ENCODE assay signal across 21 mouse cellular contexts in the genomic region with DNA sequence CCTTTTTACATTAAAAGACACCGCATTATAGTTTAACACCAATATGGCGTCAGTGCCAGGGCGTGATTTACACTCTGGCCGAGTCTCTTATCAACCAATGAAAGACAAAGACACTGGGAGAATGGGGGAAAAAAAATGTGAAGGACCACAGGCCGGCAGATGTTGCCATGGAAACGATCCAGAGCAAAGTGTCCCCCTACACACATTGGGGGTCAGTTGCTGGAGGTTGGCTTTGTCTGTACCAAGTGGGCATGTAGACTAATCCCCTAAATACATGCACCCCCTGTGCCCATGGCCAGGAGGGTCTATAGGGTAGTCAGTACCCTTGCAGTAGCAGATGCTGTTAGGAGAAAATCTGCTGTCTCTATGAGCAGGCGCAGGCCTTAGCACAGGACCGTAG.
A peak's percentile ranks its signal among the peaks of the same experiment; 100 is the strongest.
DNase-seq lines count a peak whose midpoint lies in the region; ATAC-seq and TF ChIP-seq lines count a peak whose summit lies in the region.
"Had no signal": no experiment of that assay in that cellular context is flagged by ENCODE, and none has a peak within 500 bp of the region (broad histone marks: within the 10 kb centered on the region; RNA-seq: fewer than 3 reads in every experiment).

No protein-coding gene starts in this region.

- TF ChIP-seq POLR2A in cerebellum, adult 2 months (IDR thresholded peaks at IDR 0.05; ENCODE audit: borderline replicate concordance, insufficient read depth, low read length), result no peak

- no peak for DNase-seq in cerebellum, adult 2 months
- no peak for DNase-seq in cerebellum, postnatal 14 days
- DNase-seq in hindbrain, embryonic 14.5 days (ENCODE audit: low spot score), result no peak
- no peak for DNase-seq in hindbrain, embryonic 10.5 days (ENCODE audit: low spot score)
- peak; percentile 10 for DNase-seq in R1 (ENCODE audit: low read depth, low spot score)
- DNase-seq in midbrain, embryonic 14.5 days, result peak; percentile 53
- no peak for DNase-seq in urinary bladder, postnatal 10 days (ENCODE audit: low spot score)
- DNase-seq in gastrocnemius, postnatal 25 days, result no peak
- DNase-seq: adrenal gland, adult 2 months; cerebellum, adult 11-12 months; heart, adult 18-20 months; heart, postnatal 4 days; kidney, postnatal 10 days; liver, embryonic 13.5 days; right cerebral cortex, postnatal 25 days; thymus, postnatal 4 days had no signal

- no peak overlapping the region for H3K4me2 ChIP-seq in hindbrain, embryonic 14.5 days (replicated peaks)
- H3K4me2 ChIP-seq in midbrain, embryonic 14.5 days (ENCODE audit: low read length), result no peak overlapping the region
- H3K4me2 ChIP-seq: embryonic facial prominence, embryonic 13.5 days; liver, embryonic 13.5 days; lung, embryonic 15.5 days had no signal

- WGBS in cerebellum, adult 2 months, result 63% methylated on average over 8 of the region's 8 CpGs
- WGBS in hindbrain, embryonic 14.5 days, result 44% methylated on average over 8 of the region's 8 CpGs
- 75% methylated on average over 8 of the region's 8 CpGs for WGBS in hindbrain, embryonic 10.5 days
- WGBS in midbrain, embryonic 14.5 days, result 41% methylated on average over 8 of the region's 8 CpGs

- H3K27me3 ChIP-seq in cerebellum, adult 2 months (ENCODE audit: control insufficient read depth, insufficient read depth, low read length), result no peaks in the 10 kb centered on the region
- no peaks in the 10 kb centered on the region for H3K27me3 ChIP-seq in hindbrain, embryonic 14.5 days (ENCODE audit: control insufficient read depth, insufficient read depth, low read length)
- H3K27me3 ChIP-seq in hindbrain, embryonic 10.5 days (ENCODE audit: insufficient read depth, poor library complexity, severe bottlenecking), result no peaks in the 10 kb centered on the region
- H3K27me3 ChIP-seq in midbrain, embryonic 14.5 days (ENCODE audit: control insufficient read depth, insufficient read depth, low read length), result no peaks in the 10 kb centered on the region
- H3K27me3 ChIP-seq: embryonic facial prominence, embryonic 13.5 days; liver, embryonic 13.5 days; lung, embryonic 15.5 days had no signal

- H3K9ac ChIP-seq in hindbrain, embryonic 14.5 days, result no peak overlapping the region
- H3K9ac ChIP-seq in midbrain, embryonic 14.5 days (replicated peaks; ENCODE audit: low read length), result no peak overlapping the region
- H3K9ac ChIP-seq: embryonic facial prominence, embryonic 13.5 days; liver, embryonic 13.5 days; lung, embryonic 15.5 days had no signal

- no peak for ATAC-seq in hindbrain, embryonic 14.5 days (ENCODE audit: low FRiP score)
- ATAC-seq in midbrain, embryonic 14.5 days (ENCODE audit: low FRiP score, low TSS enrichment), result no peak; the same call in 1 of the 2 replicates
- ATAC-seq: CD4-positive, CD25-positive, alpha-beta regulatory T cell, adult 4 months; intestine, postnatal 0 days had no signal

- no peaks in the 10 kb centered on the region; the same call in 1 of the 2 replicates for H3K36me3 ChIP-seq in hindbrain, embryonic 14.5 days (replicated peaks; ENCODE audit: control insufficient read depth, insufficient read depth)
- peaks cover 13% of the 10 kb centered on the region for H3K36me3 ChIP-seq in hindbrain, embryonic 10.5 days
- no peaks in the 10 kb centered on the region for H3K36me3 ChIP-seq in midbrain, embryonic 14.5 days (ENCODE audit: control insufficient read depth, insufficient read depth, low read length)
- H3K36me3 ChIP-seq: embryonic facial prominence, embryonic 13.5 days; G1E; liver, embryonic 13.5 days; lung, embryonic 15.5 days had no signal

- no peaks in the 10 kb centered on the region for H3K9me3 ChIP-seq in hindbrain, embryonic 14.5 days (ENCODE audit: control insufficient read depth, low read length)
- no peaks in the 10 kb centered on the region for H3K9me3 ChIP-seq in hindbrain, embryonic 10.5 days
- no peaks in the 10 kb centered on the region for H3K9me3 ChIP-seq in midbrain, embryonic 14.5 days (ENCODE audit: control insufficient read depth, low read length)
- H3K9me3 ChIP-seq: embryonic facial prominence, embryonic 13.5 days; liver, embryonic 13.5 days; lung, embryonic 15.5 days had no signal

- no peak overlapping the region for H3K4me3 ChIP-seq in cerebellum, adult 2 months (replicated peaks; ENCODE audit: insufficient read depth, low read depth, low read length)
- H3K4me3 ChIP-seq in hindbrain, embryonic 14.5 days (replicated peaks; ENCODE audit: low read length), result no peak overlapping the region
- no peak overlapping the region for H3K4me3 ChIP-seq in hindbrain, embryonic 10.5 days
- H3K4me3 ChIP-seq in midbrain, embryonic 14.5 days (replicated peaks; ENCODE audit: low read depth, low read length), result no peak overlapping the region
- H3K4me3 ChIP-seq: embryonic facial prominence, embryonic 13.5 days; liver, embryonic 13.5 days; lung, embryonic 15.5 days had no signal

- peak overlapping the region; percentile 37; the same call in 1 of the 2 replicates for H3K27ac ChIP-seq in cerebellum, adult 2 months (ENCODE audit: insufficient read depth, low read length)
- H3K27ac ChIP-seq in hindbrain, embryonic 14.5 days, result peak overlapping the region; percentile 54
- H3K27ac ChIP-seq in hindbrain, embryonic 10.5 days, result no peak overlapping the region
- no peak overlapping the region for H3K27ac ChIP-seq in midbrain, embryonic 14.5 days (replicated peaks; ENCODE audit: low read depth, low read length)
- H3K27ac ChIP-seq: embryonic facial prominence, embryonic 13.5 days; liver, embryonic 13.5 days; lung, embryonic 15.5 days had no signal

- peaks cover 33% of the 10 kb centered on the region for H3K4me1 ChIP-seq in cerebellum, adult 2 months (ENCODE audit: control insufficient read depth, insufficient read depth, low read length)
- peaks cover 8% of the 10 kb centered on the region; the same call in 1 of the 2 replicates for H3K4me1 ChIP-seq in hindbrain, embryonic 14.5 days (replicated peaks; ENCODE audit: control insufficient read depth, insufficient read depth, low read length)
- peaks cover 37% of the 10 kb centered on the region for H3K4me1 ChIP-seq in hindbrain, embryonic 10.5 days (replicated peaks)
- H3K4me1 ChIP-seq in midbrain, embryonic 14.5 days (ENCODE audit: control insufficient read depth, insufficient read depth, low read length), result peaks cover 17% of the 10 kb centered on the region; the same call in 1 of the 2 replicates
- H3K4me1 ChIP-seq: embryonic facial prominence, embryonic 13.5 days; liver, embryonic 13.5 days had no signal

- TF ChIP-seq CTCF in cerebellum, adult 2 months (IDR thresholded peaks at IDR 0.05; ENCODE audit: borderline replicate concordance, insufficient read depth, low read depth, low read length), result no peak

Comparison
In these comparisons a context has a peak if more than half of its experiments do, and no peak if none do; other contexts are left out.
1. H3K27ac ChIP-seq: peak in cerebellum, adult 2 months (single experiment) and hindbrain, embryonic 14.5 days (single experiment); none in hindbrain, embryonic 10.5 days (single experiment) and midbrain, embryonic 14.5 days (single experiment).
2. DNase-seq: peak in R1 (single experiment) and midbrain, embryonic 14.5 days (single experiment); none in cerebellum, adult 2 months (0 of 2), cerebellum, postnatal 14 days (0 of 2), hindbrain, embryonic 14.5 days (single experiment), hindbrain, embryonic 10.5 days (single experiment), urinary bladder, postnatal 10 days (single experiment) and gastrocnemius, postnatal 25 days (single experiment).